Mouse (Mus musculus) neural tube, embryonic 14.5 days (tissue): Measurements from ENCODE around the gene Ccdc163. TPM values are rescaled to one million over a fixed set of nuclear protein-coding genes. Genes with fewer than 3 reads are reported as not detected.

Source experiments
- ATAC-seq: fragments of 200-750 bp; cut with Nextera tagmentation; 2 replicates; pipeline ENCODE4 v1.8.0; 2017; ENCODE audit warnings: low read depth, mild to moderate bottlenecking, moderate TSS enrichment, moderate library complexity
- H3K27ac ChIP-seq: fragments of 300-500 bp; sonication (generic); 2 replicates; pipeline ENCODE4 v1.5.1; 2014; ENCODE audit warnings: low read depth, mild to moderate bottlenecking, control low read depth, low read length, moderate library complexity, mixed read lengths
- H3K27me3 ChIP-seq: fragments of 300-500 bp; sonication (generic); 2 replicates; pipeline ENCODE4 v1.6.1; 2014; ENCODE audit warnings: low read length; ENCODE audit not compliant: control insufficient read depth, insufficient read depth
- H3K36me3 ChIP-seq: fragments of 300-500 bp; sonication (generic); 2 replicates; pipeline ENCODE4 v1.6.1; 2014; ENCODE audit warnings: low read length, mixed read lengths; ENCODE audit not compliant: control insufficient read depth, insufficient read depth
- H3K4me1 ChIP-seq: fragments of 300-500 bp; sonication (generic); 2 replicates; pipeline ENCODE4 v1.6.1; 2014; ENCODE audit warnings: low read length; ENCODE audit not compliant: control insufficient read depth, insufficient read depth
- H3K4me2 ChIP-seq: fragments of 300-500 bp; sonication (generic); 2 replicates; pipeline ENCODE4 v1.6.1; 2014; ENCODE audit warnings: mild to moderate bottlenecking, low read depth, low read length, control low read depth
- H3K4me3 ChIP-seq: fragments of 300-500 bp; sonication (generic); 2 replicates; pipeline ENCODE4 v1.5.1; 2014; ENCODE audit warnings: low read depth, low read length, control low read depth, mixed read lengths
- H3K9ac ChIP-seq: fragments of 300-500 bp; sonication (generic); replicated peaks from 2 replicates; pipeline ENCODE4 v1.6.1; 2014; ENCODE audit warnings: low read depth, mild to moderate bottlenecking, control low read depth, low read length, mixed read lengths
- H3K9me3 ChIP-seq: fragments of 300-500 bp; sonication (generic); 2 replicates; pipeline ENCODE4 v1.6.1; 2016; ENCODE audit warnings: low read length; ENCODE audit not compliant: control insufficient read depth
- WGBS: fragments of 180-500 bp; shearing (Covaris S2); extraction: QIAGEN DNeasy Blood & Tissue Kit; methylation state at CpG from one replicate; pipeline ENCODE4 v1.1.7; 2014; 5-methylcytosine and 5-hydroxymethylcytosine counted together
- polyA plus RNA-seq: library from polyadenylated mRNA; unstranded; fragments of >200 nt; fragmentation: Nextera tagmentation; extraction: Ambion mirVana; gene quantifications from 2 replicates; pipeline ENCODE4 v1.2.1, GENCODE M21; 2014

Ccdc163 gene
- polyA plus RNA-seq, 1 experiment from 2014 or later, result 9.0 TPM

DNA sequence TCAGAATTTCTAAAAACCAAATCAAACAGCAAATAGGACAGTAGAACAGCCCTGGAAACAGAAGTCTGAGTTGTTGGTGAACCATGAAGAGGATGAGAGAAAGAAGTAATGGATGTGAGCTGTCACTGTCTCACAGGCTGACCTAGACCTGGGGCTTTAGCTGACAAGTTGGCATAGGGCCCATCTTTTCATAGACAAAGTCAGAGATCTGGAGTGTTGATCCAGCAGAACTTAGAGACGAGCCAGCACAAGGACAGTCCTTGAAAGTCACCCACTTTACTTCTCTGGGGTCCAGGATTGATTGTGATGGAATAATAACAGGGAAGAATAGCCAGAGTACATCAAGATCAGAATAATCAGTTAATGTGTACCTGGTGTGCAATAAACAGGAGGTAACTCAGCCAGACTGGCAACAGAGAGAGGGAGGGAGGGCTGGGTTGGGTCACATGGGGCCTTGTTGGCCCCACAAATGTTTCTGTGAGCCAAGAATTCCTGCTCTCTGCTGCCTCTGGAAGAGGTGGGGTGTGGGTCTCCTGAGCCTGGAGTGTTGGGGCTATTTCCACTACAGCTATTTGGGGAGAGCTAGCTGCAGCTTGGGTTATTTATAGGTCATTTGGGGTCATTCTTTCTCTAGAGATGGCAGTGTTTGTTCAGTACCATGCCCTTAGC lies 88.3 kb downstream of the Ccdc163 start:
- Histone ChIP-seq H3K4me2 (no peak overlapping the region), H3K36me3 (no peaks in the 10 kb centered on the region), H3K4me1 (no peaks in the 10 kb centered on the region), H3K27ac (no peak overlapping the region), H3K4me3 (no peak overlapping the region), H3K9ac (no peak overlapping the region), H3K27me3 (no peaks in the 10 kb centered on the region), H3K9me3 (no peaks in the 10 kb centered on the region)
- no peak for ATAC-seq
- 67% methylated on average over 1 of the region's 1 CpGs for WGBS

DNA sequence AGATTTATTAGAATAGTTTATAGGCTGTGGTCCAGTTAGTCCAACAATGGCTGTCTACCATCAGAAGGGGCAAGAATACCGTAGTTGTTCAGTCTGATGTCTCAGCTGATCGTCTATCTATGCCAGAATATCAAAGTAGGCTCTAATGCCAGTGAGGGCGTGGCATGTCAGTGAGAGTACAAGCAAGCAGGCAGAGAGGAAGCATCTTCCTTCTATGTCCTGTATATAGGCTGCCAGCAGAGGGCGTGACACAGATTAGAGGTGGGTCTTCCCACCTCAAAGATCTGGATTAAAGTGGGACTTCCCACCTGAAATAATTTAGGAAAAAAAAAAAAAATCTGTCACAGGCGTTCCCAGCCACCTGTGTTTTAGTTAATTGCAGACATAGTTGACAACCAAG lies 91.6 kb downstream of the Ccdc163 start:
- WGBS, result 41% methylated on average over 5 of the region's 5 CpGs
- Histone ChIP-seq H3K27ac (no peak overlapping the region), H3K4me1 (no peaks in the 10 kb centered on the region), H3K36me3 (peaks cover 25% of the 10 kb centered on the region), H3K9me3 (no peaks in the 10 kb centered on the region), H3K9ac (no peak overlapping the region), H3K4me3 (no peak overlapping the region), H3K27me3 (no peaks in the 10 kb centered on the region), H3K4me2 (no peak overlapping the region)
- no peak for ATAC-seq

Other genes with a start within 250 kb of the Ccdc163 start
- gene Mast2, start 244.3 kb upstream of the Ccdc163 start, polyA plus RNA-seq, result 53.0 and 72.5 TPM in 2 replicates
- 4.0 and 5.3 TPM in 2 replicates for gene Ipp, start 201.0 kb upstream of the Ccdc163 start, polyA plus RNA-seq
- gene Tmem69, start 152.6 kb upstream of the Ccdc163 start, polyA plus RNA-seq, result 28.1 and 29.5 TPM in 2 replicates
- gene Gpbp1l1, start 150.9 kb upstream of the Ccdc163 start, polyA plus RNA-seq, result 18.5 and 22.4 TPM in 2 replicates
- gene Ccdc17, start 111.9 kb upstream of the Ccdc163 start, polyA plus RNA-seq, result 5.7 and 6.0 TPM in 2 replicates
- gene Nasp, start 80.6 kb upstream of the Ccdc163 start, polyA plus RNA-seq, result 90.6 and 105 TPM in 2 replicates
- 710 and 714 TPM in 2 replicates for gene Akr1a1, start 56.8 kb upstream of the Ccdc163 start, polyA plus RNA-seq
- gene Prdx1, start 23.0 kb upstream of the Ccdc163 start, polyA plus RNA-seq, result 311 and 387 TPM in 2 replicates
- 16.1 and 18.6 TPM in 2 replicates for gene Mmachc, start 103 bp upstream of the Ccdc163 start, polyA plus RNA-seq
- 2.8 and 3.7 TPM in 2 replicates for gene Tesk2, start 12.4 kb downstream of the Ccdc163 start, polyA plus RNA-seq
- gene Toe1, start 99.1 kb downstream of the Ccdc163 start, polyA plus RNA-seq, result 28.8 and 29.5 TPM in 2 replicates
- 4.8 and 7.0 TPM in 2 replicates for gene Mutyh, start 99.2 kb downstream of the Ccdc163 start, polyA plus RNA-seq
- 1.5 and 2.7 TPM in 2 replicates for gene Hpdl, start 113.2 kb downstream of the Ccdc163 start, polyA plus RNA-seq
- gene Zswim5, start 168.9 kb downstream of the Ccdc163 start, polyA plus RNA-seq, result 6.4 and 8.1 TPM in 2 replicates